Mouse (Mus musculus) embryo, embryonic 10.5 days (tissue): ENCODE data around the gene Atp5k.

Experiments used
- DNase-seq: peaks from one replicate; pipeline ENCODE4 v3.0.0-alpha.2; 2015; ENCODE audit warnings: low spot score

Gene Atp5k

DNA sequence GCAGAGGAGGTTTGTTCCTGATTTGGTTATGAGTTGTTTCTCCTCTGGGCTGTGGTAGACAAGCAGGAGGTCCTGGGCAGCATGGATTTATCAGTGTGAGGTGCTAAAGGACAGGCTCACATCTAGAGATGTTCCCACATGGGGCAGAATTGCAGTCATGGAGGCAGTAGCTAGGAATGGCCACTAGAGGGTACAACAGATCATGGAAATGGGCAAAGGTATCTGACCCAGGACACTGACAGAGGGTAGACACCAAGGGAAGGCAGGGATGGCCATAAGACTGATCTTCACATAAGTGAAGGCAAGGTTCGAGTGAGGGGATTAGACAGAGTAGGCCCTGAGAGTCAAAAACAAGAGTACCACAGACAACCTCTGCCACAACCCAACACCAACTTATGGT is 7.1 kb downstream of the Atp5k start:
- DNase-seq, result peak; percentile 74

DNA sequence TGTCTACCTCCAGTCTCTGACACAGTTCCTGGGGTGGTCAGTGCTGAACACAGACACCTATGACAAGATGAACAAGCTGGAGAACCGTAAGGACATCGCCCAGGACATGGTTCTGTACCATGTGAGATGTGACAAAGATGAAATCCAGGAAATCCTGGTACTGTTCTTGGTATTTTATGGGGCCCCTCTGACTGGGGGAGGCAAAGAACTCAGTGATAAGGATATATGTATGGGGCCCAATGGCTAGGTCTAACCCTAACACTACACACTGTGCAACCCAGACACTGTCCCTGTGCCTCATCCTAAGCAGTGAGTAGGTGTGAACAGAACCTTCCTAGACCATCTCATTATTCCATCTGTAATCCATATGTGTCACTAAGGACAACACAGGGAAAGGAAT is 10.8 kb downstream of the Atp5k start:
- DNase-seq, result no peak

DNA sequence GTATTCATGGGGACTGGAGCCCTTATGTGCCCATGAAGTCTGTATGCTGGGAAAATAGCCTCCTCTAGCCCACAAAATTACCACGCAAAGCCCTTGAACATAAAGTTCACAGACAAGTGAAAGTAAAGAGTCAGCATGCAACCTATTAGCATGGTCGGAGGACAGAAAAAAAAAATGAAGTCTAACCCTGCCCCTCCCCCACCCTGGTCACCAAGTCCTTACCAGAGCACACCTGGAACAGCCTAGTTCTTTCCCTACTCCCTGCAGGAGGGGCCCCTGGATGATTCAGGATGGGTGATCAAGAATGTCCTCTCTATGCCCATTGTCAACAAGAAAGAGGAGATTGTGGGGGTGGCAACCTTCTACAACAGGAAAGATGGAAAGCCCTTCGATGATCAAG is 11.5 kb downstream of the Atp5k start:
- DNase-seq, result no peak

DNA sequence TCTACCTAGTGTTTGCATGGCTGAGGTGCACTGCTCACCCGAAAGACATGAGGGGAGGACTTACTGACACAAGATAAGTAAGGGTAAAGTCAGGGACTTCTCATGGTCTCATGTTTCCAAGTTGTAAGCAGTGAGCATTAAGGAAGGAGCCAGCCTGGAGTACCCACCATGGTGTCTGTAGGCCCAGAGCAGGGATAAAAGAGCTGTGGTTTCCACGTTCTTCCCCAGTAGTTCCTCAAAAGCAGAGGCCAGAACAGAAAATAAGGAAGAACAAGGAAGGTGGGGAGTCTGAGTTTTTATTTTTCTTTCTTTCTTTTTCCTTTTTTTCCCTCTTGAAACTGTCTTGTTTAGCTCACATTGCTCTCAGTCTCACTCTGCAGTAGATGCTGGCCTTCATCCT is 19.5 kb downstream of the Atp5k start:
- no peak for DNase-seq

DNA sequence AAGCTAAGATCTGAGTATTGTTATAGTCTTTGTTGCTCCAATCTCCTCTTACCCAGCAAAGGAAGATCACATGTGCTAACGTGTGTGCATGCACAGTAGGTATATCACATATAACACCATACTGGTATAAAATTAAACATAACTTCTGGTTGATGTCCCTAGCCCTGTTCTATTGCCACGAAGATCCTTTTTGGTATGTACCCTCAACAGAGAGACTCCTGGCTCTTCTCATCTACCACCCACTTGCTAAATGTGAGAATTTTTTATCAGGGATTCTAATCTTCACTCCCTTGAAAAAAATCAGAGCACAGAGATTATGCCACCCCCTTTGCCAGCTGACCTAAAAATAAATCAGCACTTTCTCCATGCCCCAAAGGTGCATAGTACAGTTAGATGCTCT is 27.3 kb downstream of the Atp5k start:
- DNase-seq, result no peak

DNA sequence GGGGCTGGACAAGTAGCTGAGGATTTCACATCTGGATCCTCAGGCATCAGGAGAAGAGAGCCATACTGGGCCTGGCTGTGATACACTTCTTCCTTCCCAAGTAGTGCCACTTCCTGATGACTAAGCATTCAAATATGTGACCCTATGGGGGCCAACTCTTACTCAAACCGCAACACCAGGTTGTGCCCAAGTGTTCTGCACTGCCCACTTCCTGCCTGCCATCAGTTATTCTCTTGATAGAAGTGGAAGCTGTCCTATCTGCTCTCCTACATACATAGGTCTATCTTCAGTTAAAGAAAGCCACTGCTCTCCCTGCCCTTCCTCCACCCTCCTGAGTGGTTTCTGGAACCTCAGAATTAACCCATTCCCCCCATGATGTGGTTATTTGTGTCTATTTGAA is 28.8 kb downstream of the Atp5k start:
- DNase-seq, result no peak

DNA sequence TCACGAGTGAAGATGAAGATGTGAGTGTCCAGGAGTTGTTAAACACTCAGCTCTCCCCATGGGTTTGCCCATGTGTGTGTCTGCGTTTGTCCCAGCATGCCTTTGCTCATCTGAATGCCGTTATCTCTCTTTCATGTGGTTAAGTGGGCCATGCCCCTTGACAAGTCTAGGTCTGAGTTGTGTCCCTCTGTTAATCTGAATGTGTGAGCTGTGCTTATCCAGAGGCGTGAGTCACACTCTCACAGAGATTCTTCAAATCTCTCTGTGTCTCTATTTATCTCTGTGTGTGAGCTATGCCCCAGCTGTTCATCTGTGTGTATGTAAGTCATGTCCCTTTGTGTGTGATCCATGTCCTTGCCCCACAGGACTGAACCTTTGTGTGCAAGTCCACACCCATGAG is 30.8 kb downstream of the Atp5k start:
- DNase-seq, result no peak

DNA sequence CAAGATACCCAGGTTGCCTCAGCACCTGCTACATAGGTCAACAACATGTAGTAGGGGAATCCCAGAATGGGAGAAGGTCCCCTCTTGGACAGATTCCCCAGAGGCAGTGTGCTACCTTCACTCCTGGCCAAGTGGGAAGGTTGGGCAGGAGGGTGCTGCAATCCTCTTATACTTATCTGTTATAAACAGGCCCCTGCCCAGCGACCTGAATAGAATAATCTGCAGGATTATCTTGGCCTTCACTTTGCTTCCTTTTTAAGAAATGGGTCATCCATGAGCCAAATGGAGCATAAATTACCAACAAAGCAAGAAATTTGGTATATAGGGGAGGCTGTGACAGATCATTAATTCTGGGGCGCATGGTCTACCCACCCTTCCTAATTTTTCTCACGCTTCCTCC is 44.5 kb downstream of the Atp5k start:
- no peak for DNase-seq

DNA sequence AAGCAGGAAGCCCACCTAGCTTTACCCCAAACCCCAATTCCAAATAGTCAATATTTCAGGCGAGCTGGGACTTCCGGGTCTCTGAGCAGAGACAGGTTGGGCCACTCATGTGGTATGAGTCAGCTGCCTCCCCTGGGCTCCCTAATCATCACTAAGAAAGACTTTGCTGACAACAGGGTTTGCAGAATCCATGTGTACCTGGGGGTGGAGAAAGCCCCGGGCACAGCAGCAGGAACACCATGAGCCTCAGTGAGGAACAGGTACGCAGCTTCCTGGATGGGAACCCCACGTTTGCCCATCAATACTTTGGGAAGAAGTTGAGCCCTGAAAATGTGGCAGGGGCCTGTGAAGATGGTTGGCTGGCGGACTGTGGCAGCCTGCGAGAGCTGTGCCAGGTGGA is 46.0 kb downstream of the Atp5k start, which contains the start of gene Pde6b:
Pde6b (plus strand) TSS at position 191 of the 400 bp plus-strand sequence.
- no peak for DNase-seq

DNA sequence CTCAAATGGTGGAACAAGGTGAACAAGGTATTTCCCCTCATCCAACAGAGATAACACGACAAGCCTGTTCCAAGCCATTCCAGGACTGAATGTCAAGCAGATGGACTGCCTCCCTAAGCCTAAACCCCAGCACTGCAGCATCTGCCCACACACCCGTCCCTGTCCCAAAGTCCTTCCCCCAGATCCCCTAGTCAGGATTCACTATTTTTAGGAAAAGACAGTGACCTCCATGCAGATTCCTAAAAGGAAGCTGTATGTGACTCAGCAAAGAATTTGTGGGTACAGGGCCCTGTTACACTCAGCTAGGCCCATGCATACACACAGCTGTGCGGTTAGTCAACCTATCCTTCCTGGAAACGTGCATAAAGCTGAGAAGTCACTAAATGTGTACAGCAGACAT is 47.8 kb downstream of the Atp5k start:
- DNase-seq, result no peak

DNA sequence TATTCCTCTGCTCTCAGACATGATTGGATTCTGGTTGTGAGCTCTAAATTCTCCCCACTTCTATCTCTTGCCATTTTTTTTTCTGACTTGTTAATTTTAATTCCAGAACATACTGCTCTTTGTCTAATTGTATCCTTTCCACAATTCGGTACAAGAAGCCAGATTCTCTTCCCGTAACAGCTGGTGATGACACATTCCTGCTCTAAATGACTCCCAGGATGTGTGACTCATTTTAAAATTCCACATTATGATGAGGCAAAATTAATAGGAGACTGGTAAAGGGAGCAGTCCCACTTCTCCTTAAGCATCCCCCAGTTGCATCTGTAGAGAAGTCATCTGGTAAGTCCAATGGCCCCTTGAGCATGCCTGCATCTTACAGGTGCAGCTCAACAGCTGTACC is 48.6 kb downstream of the Atp5k start:
- no peak for DNase-seq
